Mouse (Mus musculus) lung, adult 10 weeks (tissue): Measurements from ENCODE around the gene Ppp2r5a. TPM values are rescaled to one million over a fixed set of nuclear protein-coding genes. Genes with fewer than 3 reads are reported as not detected.

Source experiments
- polyA plus RNA-seq: library from polyadenylated mRNA; stranded (reverse); fragments of 350-450 nt; fragmentation: Illumina TruSeq; extraction: RNeasy Lipid Tissue Mini Kit (QIAGEN cat#74804); gene quantifications from one replicate; pipeline ENCODE4 v1.2.3, GENCODE M21; 2014; ENCODE audit warnings: low read depth, low replicate concordance; ENCODE audit not compliant: insufficient read depth

Ppp2r5a gene
- 91.3 TPM for polyA plus RNA-seq

GRCm38 (mm10) chr1:191403074-191403473 lies at the start of gene Ppp2r5a:
Gene Ppp2r5a (minus strand): TSS chr1:191403272.

GRCm38 (mm10) chr1:191325726-191326232 lies 77.3 kb downstream of the Ppp2r5a start, which contains the start of gene Tmem206:
Gene Tmem206 (plus strand): TSS chr1:191325912.

GRCm38 (mm10) chr1:191317591-191318196 lies 85.4 kb downstream of the Ppp2r5a start, which contains the start of gene Nenf:
Gene Nenf (minus strand): TSS chr1:191318194.

Other genes starting within 250 kb of the Ppp2r5a start
- not detected for gene Fam71a, start 238.5 kb downstream of the Ppp2r5a start, polyA plus RNA-seq
- gene Atf3, start 185.2 kb downstream of the Ppp2r5a start, polyA plus RNA-seq = 12.8 TPM
- 179 TPM for gene Nenf, start 85.1 kb downstream of the Ppp2r5a start, polyA plus RNA-seq
- gene Tmem206, start 77.4 kb downstream of the Ppp2r5a start, polyA plus RNA-seq = 6.4 TPM
- 0.34 TPM for gene Dtl, start 172.3 kb upstream of the Ppp2r5a start, polyA plus RNA-seq
- 6.7 TPM for gene Ints7, start 172.4 kb upstream of the Ppp2r5a start, polyA plus RNA-seq